Mouse (Mus musculus): ENCODE measurements around the gene Raph1. TPM values are rescaled to one million over a fixed set of nuclear protein-coding genes. Genes with fewer than 3 reads are reported as not detected.

Raph1 gene
- polyA plus RNA-seq, 1 experiment from 2014 or later = 37.8 TPM

- no peak for ATAC-seq (ENCODE audit: low FRiP score, low TSS enrichment)
- 11% methylated on average over 5 of the region's 5 CpGs for WGBS
These were observed 417 bp upstream of the Raph1 start for GRCm38 (mm10) chr1:60567321-60567720.

GRCm38 (mm10) chr1:60565931-60566630, 823 bp downstream of the Raph1 start:
- ATAC-seq (ENCODE audit: low FRiP score, low TSS enrichment) = peak; percentile 60
- H3K36me3 ChIP-seq (ENCODE audit: insufficient read depth, low read length) = peaks cover 5% of the 10 kb centered on the region; the same call in 1 of the 2 replicates
- peak overlapping the region; percentile 97 for H3K9ac ChIP-seq (replicated peaks; ENCODE audit: low read length)
- no peaks in the 10 kb centered on the region for H3K9me3 ChIP-seq (ENCODE audit: low read length)
- peak overlapping the region; percentile 94 for H3K27ac ChIP-seq (ENCODE audit: low read length)
- WGBS = under 1% methylated on average over 55 of the region's 56 CpGs
- H3K27me3 ChIP-seq (ENCODE audit: insufficient read depth, low read length) = no peaks in the 10 kb centered on the region
- peak overlapping the region; percentile 97 for H3K4me3 ChIP-seq (ENCODE audit: low read length)
- peaks cover 15% of the 10 kb centered on the region for H3K4me1 ChIP-seq (ENCODE audit: insufficient read depth, low read length)
- peak overlapping the region; percentile 86 for H3K4me2 ChIP-seq (replicated peaks; ENCODE audit: low read depth, low read length)

More at GRCm38 (mm10) chr1:60567321-60567720, 417 bp upstream of the Raph1 start:
- Histone ChIP-seq H3K4me2 (replicated peaks; ENCODE audit: low read depth, low read length) (peak overlapping the region; percentile 86), H3K27me3 (ENCODE audit: insufficient read depth, low read length) (no peaks in the 10 kb centered on the region), H3K9me3 (ENCODE audit: low read length) (no peaks in the 10 kb centered on the region), H3K36me3 (ENCODE audit: insufficient read depth, low read length) (no peaks in the 10 kb centered on the region), H3K4me3 (ENCODE audit: low read length) (peak overlapping the region; percentile 97), H3K4me1 (ENCODE audit: insufficient read depth, low read length) (peaks cover 15% of the 10 kb centered on the region), H3K27ac (ENCODE audit: low read length) (peak overlapping the region; percentile 85), H3K9ac (replicated peaks; ENCODE audit: low read length) (peak overlapping the region; percentile 97)

DNA sequence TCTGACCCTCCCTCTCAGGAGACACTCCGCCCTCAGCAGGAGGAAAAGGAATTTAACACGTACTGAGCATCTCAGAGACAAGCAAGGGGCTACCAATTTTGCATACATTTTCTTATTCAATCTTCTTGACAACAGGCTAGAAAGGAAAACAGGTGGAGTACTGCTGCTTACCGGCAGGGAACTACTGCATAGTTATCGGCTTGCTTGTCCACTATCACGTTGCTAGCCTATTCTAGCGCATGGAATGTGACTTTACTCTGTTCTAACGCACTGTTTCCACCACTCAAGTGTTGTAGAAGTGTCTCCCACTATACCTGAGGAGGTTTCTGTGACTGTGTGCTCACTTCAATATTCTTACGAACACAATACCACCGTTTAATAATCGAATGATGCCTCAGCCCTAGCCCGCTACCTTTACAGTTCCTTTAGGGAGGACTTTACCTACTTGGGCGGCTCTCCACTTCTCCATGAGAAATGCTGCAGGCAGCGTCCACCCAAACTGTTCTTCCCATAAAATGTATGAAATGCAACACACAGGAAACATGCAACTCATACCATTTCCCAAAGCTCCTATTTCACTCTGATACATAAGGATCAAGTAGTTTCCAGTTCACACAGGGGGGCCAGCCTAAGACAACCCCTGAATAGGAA, 1.5 kb downstream of the Raph1 start:
- H3K4me1 ChIP-seq (ENCODE audit: insufficient read depth, low read length) = peaks cover 15% of the 10 kb centered on the region
- peak overlapping the region; percentile 97 for H3K9ac ChIP-seq (replicated peaks; ENCODE audit: low read length)
- H3K36me3 ChIP-seq (ENCODE audit: insufficient read depth, low read length) = peaks cover 12% of the 10 kb centered on the region; the same call in 1 of the 2 replicates
- H3K27me3 ChIP-seq (ENCODE audit: insufficient read depth, low read length) = no peaks in the 10 kb centered on the region
- H3K9me3 ChIP-seq (ENCODE audit: low read length) = peaks cover 5% of the 10 kb centered on the region
- H3K27ac ChIP-seq (ENCODE audit: low read length) = peak overlapping the region; percentile 94
- 1% methylated on average over 13 of the region's 13 CpGs for WGBS
- H3K4me3 ChIP-seq (ENCODE audit: low read length) = peak overlapping the region; percentile 97
- H3K4me2 ChIP-seq (replicated peaks; ENCODE audit: low read depth, low read length) = peak overlapping the region; percentile 86
- no peak for ATAC-seq (ENCODE audit: low FRiP score, low TSS enrichment)

- Histone ChIP-seq H3K36me3 (ENCODE audit: insufficient read depth, low read length) (peaks cover 14% of the 10 kb centered on the region; the same call in 1 of the 2 replicates), H3K4me1 (ENCODE audit: insufficient read depth, low read length) (peaks cover 15% of the 10 kb centered on the region), H3K27ac (ENCODE audit: low read length) (no peak overlapping the region), H3K4me2 (replicated peaks; ENCODE audit: low read depth, low read length) (peak overlapping the region; percentile 86), H3K4me3 (ENCODE audit: low read length) (peak overlapping the region; percentile 97), H3K9me3 (ENCODE audit: low read length) (peaks cover 5% of the 10 kb centered on the region), H3K9ac (replicated peaks; ENCODE audit: low read length) (no peak overlapping the region), H3K27me3 (ENCODE audit: insufficient read depth, low read length) (no peaks in the 10 kb centered on the region)
- 84% methylated on average over 5 of the region's 5 CpGs for WGBS
- no peak for ATAC-seq (ENCODE audit: low FRiP score, low TSS enrichment)
These were observed 2.2 kb downstream of the Raph1 start for GRCm38 (mm10) chr1:60564691-60565090.

GRCm38 (mm10) chr1:60563021-60563420, 3.9 kb downstream of the Raph1 start:
- Histone ChIP-seq H3K4me3 (ENCODE audit: low read length) (no peak overlapping the region), H3K36me3 (ENCODE audit: insufficient read depth, low read length) (peaks cover 18% of the 10 kb centered on the region; the same call in 1 of the 2 replicates), H3K4me1 (ENCODE audit: insufficient read depth, low read length) (peaks cover 15% of the 10 kb centered on the region), H3K27me3 (ENCODE audit: insufficient read depth, low read length) (no peaks in the 10 kb centered on the region), H3K9me3 (ENCODE audit: low read length) (peaks cover 8% of the 10 kb centered on the region), H3K9ac (replicated peaks; ENCODE audit: low read length) (no peak overlapping the region), H3K27ac (ENCODE audit: low read length) (no peak overlapping the region), H3K4me2 (replicated peaks; ENCODE audit: low read depth, low read length) (no peak overlapping the region)
- ATAC-seq (ENCODE audit: low FRiP score, low TSS enrichment) = no peak

GRCm38 (mm10) chr1:60543681-60544080, 23.2 kb downstream of the Raph1 start:
- H3K4me2 ChIP-seq (replicated peaks; ENCODE audit: low read depth, low read length) = no peak overlapping the region
- H3K27ac ChIP-seq (ENCODE audit: low read length) = no peak overlapping the region
- H3K9me3 ChIP-seq (ENCODE audit: low read length) = peaks cover 8% of the 10 kb centered on the region
- H3K4me3 ChIP-seq (ENCODE audit: low read length) = no peak overlapping the region
- no peaks in the 10 kb centered on the region for H3K4me1 ChIP-seq (ENCODE audit: insufficient read depth, low read length)
- ATAC-seq (ENCODE audit: low FRiP score, low TSS enrichment) = no peak
- WGBS = 36% methylated on average over 1 of the region's 1 CpGs
- no peak overlapping the region for H3K9ac ChIP-seq (replicated peaks; ENCODE audit: low read length)
- H3K36me3 ChIP-seq (ENCODE audit: insufficient read depth, low read length) = peaks cover 7% of the 10 kb centered on the region; the same call in 1 of the 2 replicates
- no peaks in the 10 kb centered on the region for H3K27me3 ChIP-seq (ENCODE audit: insufficient read depth, low read length)

DNA sequence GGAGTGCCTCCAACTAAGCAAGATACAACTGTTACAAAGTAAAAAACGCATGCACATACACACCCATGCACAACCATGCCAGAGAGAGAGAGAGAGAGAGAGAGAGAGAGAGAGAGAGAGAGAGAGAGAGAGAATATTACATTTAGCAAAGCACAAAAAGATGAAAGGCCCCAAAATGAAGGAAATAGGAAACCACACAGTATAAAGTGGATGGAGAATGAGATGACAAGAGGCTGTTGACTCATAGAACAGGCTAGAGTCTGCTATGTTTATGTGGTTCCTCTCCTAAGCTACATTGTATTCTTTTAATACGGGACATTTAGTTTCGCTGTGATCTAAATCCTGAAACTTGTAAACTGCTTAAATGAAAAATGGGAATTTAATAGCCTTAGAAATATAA, 27.6 kb downstream of the Raph1 start:
- no peak overlapping the region for H3K4me2 ChIP-seq (replicated peaks; ENCODE audit: low read depth, low read length)
- H3K9me3 ChIP-seq (ENCODE audit: low read length) = no peaks in the 10 kb centered on the region
- H3K9ac ChIP-seq (replicated peaks; ENCODE audit: low read length) = no peak overlapping the region
- no peaks in the 10 kb centered on the region for H3K4me1 ChIP-seq (ENCODE audit: insufficient read depth, low read length)
- H3K27me3 ChIP-seq (ENCODE audit: insufficient read depth, low read length) = no peaks in the 10 kb centered on the region
- no peak overlapping the region for H3K4me3 ChIP-seq (ENCODE audit: low read length)
- no peak for ATAC-seq (ENCODE audit: low FRiP score, low TSS enrichment)
- no peaks in the 10 kb centered on the region for H3K36me3 ChIP-seq (ENCODE audit: insufficient read depth, low read length)
- no peak overlapping the region for H3K27ac ChIP-seq (ENCODE audit: low read length)
- 88% methylated on average over 3 of the region's 3 CpGs for WGBS

GRCm38 (mm10) chr1:60534932-60535331, 32.0 kb downstream of the Raph1 start:
- 94% methylated on average over 2 of the region's 2 CpGs for WGBS
- H3K4me3 ChIP-seq (ENCODE audit: low read length) = no peak overlapping the region
- 0 out of 2 replicates have a peak, but pooled peaks cover 15% of the 10 kb centered on the region for H3K36me3 ChIP-seq (ENCODE audit: insufficient read depth, low read length)
- no peak overlapping the region for H3K4me2 ChIP-seq (replicated peaks; ENCODE audit: low read depth, low read length)
- no peak overlapping the region for H3K9ac ChIP-seq (replicated peaks; ENCODE audit: low read length)
- H3K9me3 ChIP-seq (ENCODE audit: low read length) = no peaks in the 10 kb centered on the region
- ATAC-seq (ENCODE audit: low FRiP score, low TSS enrichment) = no peak
- H3K4me1 ChIP-seq (ENCODE audit: insufficient read depth, low read length) = no peaks in the 10 kb centered on the region
- no peaks in the 10 kb centered on the region for H3K27me3 ChIP-seq (ENCODE audit: insufficient read depth, low read length)
- no peak overlapping the region for H3K27ac ChIP-seq (ENCODE audit: low read length)

- no peak for ATAC-seq (ENCODE audit: low FRiP score, low TSS enrichment)
- 82% methylated on average over 2 of the region's 2 CpGs for WGBS
- Histone ChIP-seq H3K4me3 (ENCODE audit: low read length) (no peak overlapping the region), H3K4me2 (replicated peaks; ENCODE audit: low read depth, low read length) (no peak overlapping the region), H3K27me3 (ENCODE audit: insufficient read depth, low read length) (no peaks in the 10 kb centered on the region), H3K9ac (replicated peaks; ENCODE audit: low read length) (no peak overlapping the region), H3K9me3 (ENCODE audit: low read length) (no peaks in the 10 kb centered on the region), H3K27ac (ENCODE audit: low read length) (no peak overlapping the region), H3K36me3 (ENCODE audit: insufficient read depth, low read length) (peaks cover 34% of the 10 kb centered on the region), H3K4me1 (ENCODE audit: insufficient read depth, low read length) (no peaks in the 10 kb centered on the region)
These were observed 36.3 kb downstream of the Raph1 start for GRCm38 (mm10) chr1:60530636-60531035.

- Histone ChIP-seq H3K4me3 (ENCODE audit: low read length) (no peak overlapping the region), H3K4me1 (ENCODE audit: insufficient read depth, low read length) (no peaks in the 10 kb centered on the region), H3K27ac (ENCODE audit: low read length) (no peak overlapping the region), H3K27me3 (ENCODE audit: insufficient read depth, low read length) (no peaks in the 10 kb centered on the region), H3K4me2 (replicated peaks; ENCODE audit: low read depth, low read length) (no peak overlapping the region), H3K9me3 (ENCODE audit: low read length) (no peaks in the 10 kb centered on the region), H3K36me3 (ENCODE audit: insufficient read depth, low read length) (peaks cover 38% of the 10 kb centered on the region), H3K9ac (replicated peaks; ENCODE audit: low read length) (no peak overlapping the region)
- WGBS = 92% methylated on average over 6 of the region's 6 CpGs
- no peak for ATAC-seq (ENCODE audit: low FRiP score, low TSS enrichment)
These were observed 36.8 kb downstream of the Raph1 start for GRCm38 (mm10) chr1:60530107-60530506.
